Mouse (Mus musculus): ENCODE data around the gene Selenoo.

Gene Selenoo

DNA sequence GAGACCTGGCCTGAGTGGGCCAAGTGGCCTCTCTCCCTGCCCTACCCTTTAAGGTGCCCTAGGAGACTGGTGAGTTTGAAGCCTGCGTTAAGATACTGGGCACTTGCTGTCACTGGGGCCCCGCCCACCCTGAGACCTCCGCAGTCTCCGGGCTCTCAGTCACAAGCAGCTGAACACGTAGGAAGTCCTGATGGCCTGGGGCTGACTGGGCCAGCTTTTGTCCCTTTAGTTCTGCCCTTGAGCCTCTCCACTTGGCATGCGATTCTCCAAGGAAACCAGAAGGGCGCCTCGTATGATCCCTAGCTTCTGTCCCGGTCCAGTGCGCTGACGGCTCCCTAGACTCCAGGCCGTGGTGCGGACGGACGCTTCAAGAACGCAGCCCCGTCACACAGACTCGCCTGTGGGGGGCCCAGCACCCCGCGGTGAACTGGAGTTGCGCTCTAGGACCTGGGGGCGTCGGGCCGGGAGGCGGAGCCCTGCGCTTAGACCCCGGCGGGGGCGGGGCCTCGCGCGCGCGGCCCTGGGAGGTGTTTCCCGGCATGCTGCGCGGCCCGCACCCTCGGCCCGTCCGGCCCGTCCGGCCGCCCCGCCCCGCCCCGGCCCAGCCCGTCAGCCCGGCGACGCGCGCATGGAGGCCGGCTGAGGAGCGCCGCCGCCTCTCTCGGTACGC, 13.3 kb upstream of the Selenoo start:
- peak; percentile 88 for DNase-seq (ENCODE audit: low read depth, low spot score)

DNA sequence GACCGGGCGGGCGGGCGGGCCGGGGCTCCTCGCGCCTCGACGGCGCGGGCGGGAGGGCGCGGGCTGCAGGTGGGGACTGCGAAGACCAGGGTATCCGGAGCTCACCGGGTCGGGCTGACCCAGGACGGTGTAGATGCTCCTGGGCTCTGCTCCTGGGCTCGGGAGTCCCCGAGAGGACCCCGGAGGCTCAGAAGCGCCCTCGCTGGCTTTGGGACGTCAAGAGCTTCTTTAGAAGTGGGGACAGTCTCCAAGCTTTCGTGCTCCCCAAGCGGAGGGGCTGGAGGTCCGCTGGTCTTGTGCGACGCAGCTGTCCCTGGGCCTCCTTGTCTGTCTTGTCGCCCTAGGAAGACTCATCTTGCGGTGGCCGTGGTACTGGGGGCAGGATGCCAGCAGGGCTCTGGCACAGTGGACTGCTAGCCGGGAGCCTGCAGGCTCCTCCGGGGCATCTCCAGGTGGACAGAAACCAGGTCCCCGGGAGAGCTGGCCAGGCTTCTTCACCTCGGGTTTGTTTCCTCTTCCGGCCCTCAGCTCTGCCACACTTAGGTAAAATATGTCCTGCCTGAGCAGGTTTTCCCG, 12.6 kb upstream of the Selenoo start:
- peak; percentile 40 for DNase-seq (ENCODE audit: low read depth, low spot score)

DNA sequence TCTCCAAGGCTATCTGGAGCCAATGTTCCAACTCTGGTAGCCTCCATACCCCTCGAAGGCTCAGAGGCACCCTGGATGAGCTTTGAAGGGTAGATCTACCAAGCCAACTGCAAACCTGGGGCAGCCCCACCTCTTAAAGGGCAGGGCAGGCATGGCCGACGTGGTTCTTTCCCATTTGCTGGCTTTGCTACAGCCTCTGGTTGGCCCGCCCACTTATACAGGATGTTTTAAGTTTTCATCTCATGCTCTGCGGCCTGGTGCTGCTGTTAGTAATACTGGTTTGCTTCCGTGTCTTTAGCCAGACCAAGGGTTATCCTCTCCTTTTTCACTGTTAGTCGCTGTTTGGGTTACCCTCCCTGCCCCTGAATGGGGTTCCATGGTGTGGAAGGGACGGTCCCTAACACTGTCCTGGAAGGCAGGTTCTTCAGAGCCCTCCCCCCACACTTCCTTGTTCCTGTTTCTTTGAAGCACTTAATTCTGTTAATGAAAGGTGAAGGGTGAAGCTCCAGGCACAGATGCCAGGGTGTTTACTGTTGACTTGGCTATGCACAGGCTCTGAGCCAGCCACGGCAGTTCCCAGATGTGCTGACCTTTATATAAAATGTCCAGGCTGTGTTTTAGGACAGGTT, 10.6 kb upstream of the Selenoo start:
- peak; percentile 90 for DNase-seq (ENCODE audit: low read depth, low spot score)

- DNase-seq (ENCODE audit: low read depth, low spot score), result no peak
These were observed 5.0 kb upstream of the Selenoo start for GRCm38 (mm10) chr15:89083906-89084305.

DNA sequence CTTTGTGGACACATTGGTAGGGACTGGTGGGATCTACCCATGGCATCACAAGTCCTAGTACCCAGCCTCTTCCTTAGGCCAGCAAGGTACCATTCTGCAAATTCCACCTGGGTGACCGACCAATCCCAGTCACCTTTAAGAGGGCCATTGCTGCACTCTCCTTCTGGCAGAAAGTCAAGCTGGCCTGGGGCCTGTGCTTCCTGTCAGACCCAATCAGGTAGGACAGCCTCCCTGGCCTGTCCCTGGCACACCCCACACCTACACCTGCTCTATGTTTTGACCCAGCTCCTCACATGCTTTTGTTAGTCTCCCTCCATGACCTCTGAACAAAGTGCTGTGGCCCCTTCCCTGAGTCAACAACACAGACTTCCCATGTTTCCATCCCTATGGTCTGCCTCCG, 4.1 kb upstream of the Selenoo start:
- no peak for DNase-seq (ENCODE audit: low read depth, low spot score)

DNA sequence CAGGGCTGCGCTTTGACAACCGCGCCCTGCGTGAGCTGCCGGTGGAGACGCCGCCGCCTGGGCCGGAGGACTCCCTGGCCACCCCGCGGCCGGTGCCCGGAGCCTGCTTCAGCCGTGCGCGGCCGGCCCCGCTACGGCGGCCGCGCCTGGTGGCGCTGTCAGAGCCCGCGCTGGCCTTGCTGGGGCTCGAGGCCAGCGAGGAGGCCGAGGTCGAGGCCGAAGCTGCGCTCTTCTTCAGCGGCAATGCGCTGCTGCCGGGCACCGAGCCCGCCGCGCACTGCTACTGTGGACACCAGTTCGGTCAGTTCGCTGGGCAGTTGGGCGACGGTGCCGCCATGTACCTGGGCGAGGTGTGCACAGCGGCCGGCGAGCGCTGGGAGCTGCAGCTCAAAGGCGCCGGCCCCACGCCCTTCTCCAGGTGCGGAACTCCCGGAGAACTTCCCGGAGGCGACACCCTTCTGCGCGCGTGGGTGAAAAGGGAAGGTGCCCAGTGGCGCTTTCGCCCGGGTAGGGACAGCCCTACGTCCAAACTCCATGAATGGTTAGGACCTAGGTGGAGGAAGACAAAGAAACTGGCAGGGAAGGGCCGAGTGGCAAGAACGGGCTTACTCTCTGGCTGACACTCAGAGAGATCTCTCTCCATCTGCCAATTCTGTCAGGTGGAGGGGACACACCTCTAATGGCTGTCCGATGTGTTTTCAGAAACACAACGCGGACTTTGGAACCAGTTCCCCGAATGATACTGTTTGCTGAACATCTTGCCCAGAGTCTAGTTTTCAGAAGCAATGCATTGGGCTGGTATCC, 566 bp downstream of the Selenoo start:
- DNase-seq (ENCODE audit: low read depth, low spot score), result peak; percentile 31

- no peak for DNase-seq (ENCODE audit: low read depth, low spot score)
These were observed 1.8 kb downstream of the Selenoo start for GRCm38 (mm10) chr15:89090662-89091061.

- DNase-seq (ENCODE audit: low read depth, low spot score), result no peak
These were observed 3.3 kb downstream of the Selenoo start for GRCm38 (mm10) chr15:89092181-89092580.

DNA sequence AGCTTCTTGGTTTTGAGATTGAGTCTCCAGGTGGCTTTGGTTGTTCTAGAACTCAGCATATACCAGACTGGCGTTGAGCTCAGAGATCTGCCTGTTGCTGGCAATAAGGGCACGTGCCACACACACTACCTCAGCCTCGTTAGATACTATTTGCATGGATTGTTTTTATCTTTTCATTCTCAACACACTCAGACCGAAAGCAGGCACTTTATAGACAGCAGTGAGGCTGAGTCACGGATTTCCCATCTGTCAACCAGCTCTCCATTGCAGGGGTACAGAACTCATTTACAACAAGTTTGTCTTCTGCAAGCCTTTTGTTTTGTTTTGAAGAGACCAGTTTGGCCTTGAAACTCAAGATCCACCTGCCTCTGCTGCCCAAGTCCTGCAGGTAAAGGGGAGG, 8.6 kb downstream of the Selenoo start:
- no peak for DNase-seq (ENCODE audit: low read depth, low spot score)

DNA sequence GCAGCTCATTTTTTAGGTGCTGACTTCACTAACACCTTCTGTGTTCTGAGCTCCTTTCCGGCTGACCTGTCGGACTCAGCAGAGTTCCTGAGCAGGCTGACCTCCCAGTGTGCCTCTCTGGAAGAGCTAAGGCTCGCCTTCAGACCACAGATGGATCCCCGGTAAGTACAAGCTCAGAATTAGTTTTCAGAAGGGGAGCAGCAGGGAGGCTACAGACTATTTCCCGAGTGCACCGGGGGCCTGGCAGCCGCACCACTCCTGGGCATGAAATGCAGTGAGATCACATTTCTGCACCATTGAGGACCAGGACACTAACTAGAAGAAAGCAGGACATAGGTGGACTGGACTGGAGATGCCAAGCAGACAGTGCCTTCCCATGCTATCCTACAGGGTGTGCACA, 9.7 kb downstream of the Selenoo start:
- no peak for DNase-seq (ENCODE audit: low read depth, low spot score)

DNA sequence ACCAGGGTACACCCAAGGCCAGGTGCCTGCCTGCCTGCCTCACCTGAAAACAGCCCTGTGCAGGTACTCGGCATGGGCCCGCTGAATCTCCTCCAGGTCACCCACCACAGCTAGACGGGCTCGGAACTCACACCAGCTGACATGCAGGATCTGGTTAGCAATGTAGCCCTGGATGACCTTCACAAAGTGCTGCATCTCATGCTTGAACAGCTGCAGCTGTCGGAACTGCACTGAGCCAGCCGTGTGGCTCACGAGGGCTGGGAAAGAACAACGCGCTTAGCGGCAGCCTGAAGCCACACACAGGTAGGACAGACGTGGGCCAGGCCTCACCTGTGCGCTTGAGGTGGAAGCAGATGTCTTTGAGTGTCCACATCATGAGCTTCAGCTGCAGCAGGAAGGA, 11.9 kb downstream of the Selenoo start:
- no peak for DNase-seq (ENCODE audit: low read depth, low spot score)

GRCm38 (mm10) chr15:89102646-89103045, 13.8 kb downstream of the Selenoo start:
- DNase-seq (ENCODE audit: low read depth, low spot score), result no peak

GRCm38 (mm10) chr15:89103921-89104320, 15.0 kb downstream of the Selenoo start:
- no peak for DNase-seq (ENCODE audit: low read depth, low spot score)

DNA sequence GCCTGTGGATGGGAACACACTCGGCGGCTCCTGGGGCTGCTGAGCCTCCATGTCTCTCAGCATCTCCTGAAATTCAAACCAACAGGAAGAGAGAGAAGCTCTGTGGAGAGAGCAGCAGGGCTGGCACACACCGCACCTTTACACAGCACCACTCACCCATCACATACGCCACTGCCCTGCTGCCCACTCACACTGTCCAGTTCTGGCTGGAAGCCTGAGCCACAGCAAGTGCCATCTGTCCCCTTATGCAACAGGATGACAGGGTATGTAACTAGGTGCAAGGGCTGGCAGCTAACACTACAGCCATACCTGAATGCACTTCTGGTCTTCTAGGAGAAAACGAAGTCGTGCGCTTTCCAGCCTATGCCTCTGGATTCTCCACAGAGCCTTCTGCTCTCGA, 15.5 kb downstream of the Selenoo start:
- no peak for DNase-seq (ENCODE audit: low read depth, low spot score)

DNA sequence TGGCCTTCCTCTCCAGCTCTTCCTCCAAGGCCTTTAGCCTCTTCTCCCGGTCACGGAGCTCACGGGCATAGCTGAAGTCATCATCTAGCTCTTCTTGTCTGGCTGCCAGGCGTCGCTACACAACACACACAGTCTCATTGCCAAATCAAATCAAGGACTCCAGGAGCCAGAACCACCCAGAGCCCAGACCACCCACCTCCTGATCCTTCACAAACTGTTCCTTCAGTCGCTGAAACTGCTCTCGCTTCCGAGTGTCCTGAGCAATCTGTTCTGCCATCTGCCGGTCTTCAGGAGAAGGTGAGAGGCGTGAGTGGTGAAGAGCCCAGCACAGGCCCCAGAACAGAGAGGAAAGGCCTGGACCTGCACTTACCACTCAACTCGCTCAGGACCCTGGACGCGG, 17.2 kb downstream of the Selenoo start:
- DNase-seq (ENCODE audit: low read depth, low spot score), result no peak

- no peak for DNase-seq (ENCODE audit: low read depth, low spot score)
These were observed 18.1 kb downstream of the Selenoo start for GRCm38 (mm10) chr15:89106976-89107375.

DNA sequence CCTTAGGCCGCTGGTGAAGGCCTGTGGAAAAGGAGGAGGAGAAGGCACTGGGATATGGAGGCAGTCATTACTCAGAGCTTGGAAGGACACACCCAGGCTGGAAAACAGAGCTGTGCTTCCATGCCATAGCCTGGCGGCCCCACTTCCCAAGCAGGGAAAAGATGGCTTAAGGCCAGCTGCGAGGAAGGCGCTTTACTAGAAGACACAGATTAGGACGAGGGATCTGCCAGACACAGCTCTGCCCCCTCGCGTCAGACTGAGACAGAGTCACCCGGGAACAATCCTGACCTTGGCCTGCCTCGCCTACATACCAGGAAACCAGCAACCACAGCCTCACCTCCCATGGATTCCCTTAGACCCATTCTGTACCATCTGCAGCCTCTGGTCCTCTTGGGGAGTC, 21.3 kb downstream of the Selenoo start:
- DNase-seq (ENCODE audit: low read depth, low spot score), result no peak

- DNase-seq (ENCODE audit: low read depth, low spot score), result peak; percentile 77
These were observed 29.1 kb downstream of the Selenoo start for GRCm38 (mm10) chr15:89118007-89118406.

- peak; percentile 96 for DNase-seq (ENCODE audit: low read depth, low spot score)
These were observed 33.9 kb downstream of the Selenoo start, which contains the start of gene Tubgcp6 for GRCm38 (mm10) chr15:89122649-89123366. Gene Tubgcp6, minus strand, starts transcription at chr15:89123112.

GRCm38 (mm10) chr15:89123595-89123994, 34.7 kb downstream of the Selenoo start:
- DNase-seq (ENCODE audit: low read depth, low spot score), result peak; percentile 35

DNA sequence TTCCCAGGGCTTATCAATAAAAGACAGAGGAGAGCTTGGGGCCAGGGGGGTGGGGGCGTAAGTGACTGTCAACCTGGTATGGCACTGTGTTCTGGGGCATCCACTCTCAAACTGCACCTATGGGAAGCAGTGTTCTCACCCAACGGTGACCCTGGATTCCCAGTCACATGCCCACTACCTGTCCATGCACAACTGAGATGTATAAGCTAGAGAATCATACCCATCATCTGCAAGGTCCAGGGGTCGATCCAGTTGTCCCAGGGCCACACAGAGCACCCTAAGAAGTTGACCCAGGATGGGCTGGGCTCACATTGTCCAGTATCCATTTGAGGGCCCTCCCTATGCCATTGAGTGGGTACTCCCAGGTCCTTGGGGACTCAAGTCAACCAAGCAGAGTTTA, 35.4 kb downstream of the Selenoo start:
- no peak for DNase-seq (ENCODE audit: low read depth, low spot score)

DNA sequence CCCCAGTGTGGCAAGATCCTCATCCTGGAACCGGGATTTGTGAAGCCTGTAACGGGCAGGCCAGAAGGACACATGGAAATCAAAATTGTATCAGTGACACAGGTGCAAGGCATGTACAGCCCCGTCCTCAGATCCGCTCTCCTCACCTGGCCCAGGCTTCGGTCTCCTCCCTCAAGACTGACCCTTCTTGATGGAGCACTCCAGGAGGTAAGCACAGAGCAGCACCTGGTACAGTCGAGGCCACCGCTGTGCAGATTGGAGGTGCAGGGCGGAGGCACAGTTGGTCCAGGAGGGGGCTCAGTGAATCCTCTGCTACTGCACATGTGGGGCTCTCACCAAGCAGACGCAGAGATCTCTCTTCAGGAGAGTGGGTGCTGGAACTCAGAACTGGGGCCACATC, 36.5 kb downstream of the Selenoo start:
- DNase-seq (ENCODE audit: low read depth, low spot score), result no peak

Measured in CD4-positive, CD25-positive, alpha-beta regulatory T cell, adult 2 months (primary cell).